Mouse (Mus musculus): ENCODE measurements around the gene Rab7. TPM values are rescaled to one million over a fixed set of nuclear protein-coding genes. Genes with fewer than 3 reads are reported as not detected.

Gene Rab7
- polyA plus RNA-seq (2012; rRNA removed), result 243 and 306 TPM in 2 replicates

GRCm38 (mm10) chr6:88044577-88045405 lies at the start of gene Rab7:
Gene Rab7, minus strand, starts transcription at chr6:88045270.
- TF ChIP-seq POLR2A (IDR thresholded peaks at IDR 0.05; ENCODE audit: borderline replicate concordance, extremely low read depth, insufficient read depth, insufficient read length, poor library complexity, severe bottlenecking) (peak; percentile 71; the same call in 1 of the 2 replicates), CTCF (IDR thresholded peaks at IDR 0.05; ENCODE audit: borderline replicate concordance, extremely low read depth, insufficient read depth, insufficient read length) (no peak)
- DNase-seq (ENCODE audit: low read depth), result peak; percentile 99

- TF ChIP-seq CTCF (IDR thresholded peaks at IDR 0.05; ENCODE audit: borderline replicate concordance, extremely low read depth, insufficient read depth, insufficient read length) (peak; percentile 4; the same call in 1 of the 2 replicates), POLR2A (IDR thresholded peaks at IDR 0.05; ENCODE audit: borderline replicate concordance, extremely low read depth, insufficient read depth, insufficient read length, poor library complexity, severe bottlenecking) (no peak)
Observed at GRCm38 (mm10) chr6:88088971-88089370, 43.9 kb upstream of the Rab7 start.

GRCm38 (mm10) chr6:88084278-88085151 lies 39.4 kb upstream of the Rab7 start, which contains the start of gene Rpn1:
Gene Rpn1, plus strand, starts transcription at chr6:88084482.
- peak; percentile 98 for DNase-seq (ENCODE audit: low read depth)
- TF ChIP-seq POLR2A (IDR thresholded peaks at IDR 0.05; ENCODE audit: borderline replicate concordance, extremely low read depth, insufficient read depth, insufficient read length, poor library complexity, severe bottlenecking) (peak; percentile 92), CTCF (IDR thresholded peaks at IDR 0.05; ENCODE audit: borderline replicate concordance, extremely low read depth, insufficient read depth, insufficient read length) (no peak)

More at GRCm38 (mm10) chr6:88088971-88089370, 43.9 kb upstream of the Rab7 start:
- no peak for DNase-seq (ENCODE audit: low read depth)

DNA sequence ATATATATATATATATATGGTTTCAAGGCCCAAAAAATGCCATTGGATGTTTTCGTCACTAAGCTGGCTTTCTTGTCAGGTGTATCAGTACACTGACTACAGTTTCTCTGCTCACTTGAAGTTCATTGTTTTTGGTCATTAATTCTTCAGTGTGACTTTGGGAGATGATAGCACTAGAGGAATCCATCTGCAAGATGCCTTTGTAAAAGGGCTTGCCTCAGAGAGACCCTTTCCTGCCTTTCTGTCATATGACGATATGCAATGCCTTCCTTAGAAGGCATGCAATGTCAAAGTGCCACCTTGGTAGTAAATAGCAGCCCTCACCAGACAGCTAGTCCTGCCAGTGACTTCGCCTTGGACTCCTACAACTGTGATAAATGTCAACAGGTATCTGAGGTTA lies 38.6 kb upstream of the Rab7 start:
- no peak for TF ChIP-seq CTCF (IDR thresholded peaks at IDR 0.05; ENCODE audit: borderline replicate concordance, extremely low read depth, insufficient read depth, insufficient read length)
- no peak for TF ChIP-seq POLR2A (IDR thresholded peaks at IDR 0.05; ENCODE audit: borderline replicate concordance, extremely low read depth, insufficient read depth, insufficient read length, poor library complexity, severe bottlenecking)
- no peak for DNase-seq (ENCODE audit: low read depth)

DNA sequence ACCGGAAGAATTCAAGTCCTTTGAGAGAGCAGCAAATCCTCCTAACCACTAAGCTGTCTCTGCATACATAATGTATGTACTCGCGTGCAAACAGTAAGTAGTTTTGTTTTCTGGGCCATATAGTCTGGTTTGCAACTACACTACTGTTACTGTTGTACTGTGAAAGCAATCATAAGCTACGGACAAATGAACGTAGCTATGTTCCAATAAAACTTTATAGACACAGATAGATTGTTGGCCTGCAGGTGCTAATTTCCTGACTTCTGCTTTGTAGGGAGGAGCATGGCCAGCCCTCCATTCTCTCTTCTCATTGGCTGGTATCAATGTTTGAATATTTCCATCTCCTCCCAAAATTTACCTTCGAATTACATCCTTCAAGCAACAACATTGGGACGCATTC lies 38.0 kb upstream of the Rab7 start:
- DNase-seq (ENCODE audit: low read depth), result no peak
- no peak for TF ChIP-seq CTCF (IDR thresholded peaks at IDR 0.05; ENCODE audit: borderline replicate concordance, extremely low read depth, insufficient read depth, insufficient read length)
- no peak for TF ChIP-seq POLR2A (IDR thresholded peaks at IDR 0.05; ENCODE audit: borderline replicate concordance, extremely low read depth, insufficient read depth, insufficient read length, poor library complexity, severe bottlenecking)

DNA sequence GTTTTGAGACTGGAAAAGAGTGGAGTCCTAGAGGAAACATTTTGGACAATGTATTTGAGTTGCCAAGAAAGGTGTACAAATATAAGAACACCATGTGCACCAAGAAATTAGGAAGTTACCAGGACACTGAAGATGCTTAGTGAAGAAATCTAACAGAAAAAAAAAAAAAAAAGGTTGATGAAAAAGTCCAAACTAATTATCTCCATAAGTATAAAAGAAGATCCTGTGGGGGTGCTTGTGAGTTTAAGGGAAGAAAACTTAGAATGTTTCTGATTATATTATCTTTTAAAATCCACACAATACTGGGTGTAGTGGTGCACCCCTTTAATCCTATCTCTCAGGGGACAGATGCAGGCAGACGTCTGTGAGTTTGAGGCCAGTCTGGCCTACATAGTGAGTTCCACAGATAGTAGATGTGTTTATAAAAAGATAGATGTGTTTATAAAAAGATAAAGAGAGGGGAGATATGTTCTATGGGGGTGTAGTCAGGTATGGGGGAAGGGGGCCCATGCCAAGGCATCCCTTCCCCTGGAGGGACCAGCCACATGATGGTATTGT lies 31.0 kb upstream of the Rab7 start:
- DNase-seq (ENCODE audit: low read depth), result no peak
- TF ChIP-seq CTCF (IDR thresholded peaks at IDR 0.05; ENCODE audit: borderline replicate concordance, extremely low read depth, insufficient read depth, insufficient read length) (no peak), POLR2A (IDR thresholded peaks at IDR 0.05; ENCODE audit: borderline replicate concordance, extremely low read depth, insufficient read depth, insufficient read length, poor library complexity, severe bottlenecking) (no peak)

- peak; percentile 76; the same call in 1 of the 2 replicates for TF ChIP-seq POLR2A (IDR thresholded peaks at IDR 0.05; ENCODE audit: borderline replicate concordance, extremely low read depth, insufficient read depth, insufficient read length, poor library complexity, severe bottlenecking)
- peak; percentile 95 for TF ChIP-seq CTCF (IDR thresholded peaks at IDR 0.05; ENCODE audit: borderline replicate concordance, extremely low read depth, insufficient read depth, insufficient read length)
- peak; percentile 98 for DNase-seq (ENCODE audit: low read depth)
Observed at GRCm38 (mm10) chr6:88074752-88075554, 29.9 kb upstream of the Rab7 start.

DNA sequence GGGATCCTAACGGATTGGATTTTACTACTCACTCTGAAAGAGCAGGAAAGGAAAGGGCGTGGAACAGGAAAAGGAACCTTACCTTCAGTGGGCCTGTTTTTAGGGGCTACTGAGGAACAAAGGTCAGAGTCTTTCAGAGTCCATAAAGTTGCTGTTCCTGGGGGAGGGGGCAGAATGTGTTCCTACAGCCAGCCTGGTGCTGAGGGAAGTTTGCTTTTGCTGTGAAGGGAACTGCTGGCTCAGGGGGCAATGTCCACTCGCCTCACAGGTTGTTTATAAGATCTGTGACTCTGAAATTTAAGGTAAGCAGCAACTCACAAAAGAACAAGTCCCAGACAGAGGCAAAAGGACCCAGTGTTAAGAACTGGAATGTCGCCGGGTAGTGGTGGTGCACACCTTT lies 26.1 kb upstream of the Rab7 start:
- DNase-seq (ENCODE audit: low read depth), result no peak
- TF ChIP-seq CTCF (IDR thresholded peaks at IDR 0.05; ENCODE audit: borderline replicate concordance, extremely low read depth, insufficient read depth, insufficient read length) (no peak), POLR2A (IDR thresholded peaks at IDR 0.05; ENCODE audit: borderline replicate concordance, extremely low read depth, insufficient read depth, insufficient read length, poor library complexity, severe bottlenecking) (no peak)

DNA sequence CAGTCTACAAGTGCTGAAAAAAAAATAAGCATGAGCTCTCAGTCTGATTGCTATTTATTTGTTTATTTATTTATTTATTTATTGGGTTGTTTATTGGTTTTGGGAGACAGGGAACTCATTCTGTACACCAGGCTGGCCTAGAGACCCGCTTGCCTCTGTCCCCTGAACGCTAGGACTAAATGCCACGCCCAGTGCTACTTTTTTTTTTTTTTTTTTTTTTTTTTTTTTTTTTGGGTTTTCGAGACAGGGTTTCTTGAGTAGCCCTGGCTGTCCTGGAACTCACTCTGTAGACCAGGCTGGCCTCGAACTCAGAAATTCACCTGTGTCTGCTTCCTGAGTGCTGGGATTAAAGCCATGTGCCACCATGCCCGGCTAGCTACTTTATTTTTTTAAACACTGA lies 25.4 kb upstream of the Rab7 start:
- no peak for TF ChIP-seq CTCF (IDR thresholded peaks at IDR 0.05; ENCODE audit: borderline replicate concordance, extremely low read depth, insufficient read depth, insufficient read length)
- no peak for TF ChIP-seq POLR2A (IDR thresholded peaks at IDR 0.05; ENCODE audit: borderline replicate concordance, extremely low read depth, insufficient read depth, insufficient read length, poor library complexity, severe bottlenecking)
- DNase-seq (ENCODE audit: low read depth), result no peak

DNA sequence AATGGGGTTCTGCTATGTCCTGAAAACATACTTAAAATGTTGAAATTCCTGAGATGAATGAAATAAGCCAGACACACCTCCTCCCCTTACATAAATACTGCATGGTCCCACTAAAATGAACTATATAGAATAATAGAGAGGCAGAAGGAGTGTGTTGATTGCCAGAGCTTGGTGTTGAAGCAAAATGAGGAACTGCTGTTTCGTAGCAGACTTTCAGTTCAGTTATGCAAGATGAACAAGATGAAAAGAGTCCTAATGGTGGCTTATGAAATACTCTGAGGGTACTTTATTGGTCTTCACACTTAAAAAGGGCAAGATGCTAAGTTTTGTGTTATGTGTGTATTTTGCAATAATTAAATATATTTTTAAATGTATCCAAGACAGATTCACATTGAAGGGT lies 23.7 kb upstream of the Rab7 start:
- TF ChIP-seq POLR2A (IDR thresholded peaks at IDR 0.05; ENCODE audit: borderline replicate concordance, extremely low read depth, insufficient read depth, insufficient read length, poor library complexity, severe bottlenecking) (no peak), CTCF (IDR thresholded peaks at IDR 0.05; ENCODE audit: borderline replicate concordance, extremely low read depth, insufficient read depth, insufficient read length) (no peak)
- DNase-seq (ENCODE audit: low read depth), result no peak

Measured in brain, embryonic 14.5 days (tissue).